Mouse (Mus musculus) kidney, embryonic 14.5 days (tissue): ENCODE measurements around the gene 1700113H08Rik. TPM values are rescaled to one million over a fixed set of nuclear protein-coding genes. Genes with fewer than 3 reads are reported as not detected.
A peak's percentile ranks its signal among the peaks of the same experiment; 100 is the strongest.

ENCODE experiments used
- ATAC-seq: fragments of 200-750 bp; cut with Nextera tagmentation; 2 replicates; pipeline ENCODE4 v1.8.0; 2017; ENCODE audit warnings: moderate number of reproducible peaks, mild to moderate bottlenecking, moderate TSS enrichment, moderate library complexity; ENCODE audit not compliant: low FRiP score, low TSS enrichment
- H3K27ac ChIP-seq: fragments of 300-500 bp; sonication (generic); 2 replicates; pipeline ENCODE4 v1.5.1; 2014; ENCODE audit warnings: low read depth, mild to moderate bottlenecking, low read length, moderate library complexity, mixed read lengths
- H3K27me3 ChIP-seq: fragments of 300-500 bp; sonication (generic); 2 replicates; pipeline ENCODE4 v1.6.1; 2014; ENCODE audit warnings: mild to moderate bottlenecking, low read length; ENCODE audit not compliant: control insufficient read depth, insufficient read depth
- H3K36me3 ChIP-seq: fragments of 300-500 bp; sonication (generic); 2 replicates; pipeline ENCODE4 v1.6.1; 2014; ENCODE audit warnings: low read length, mixed read lengths; ENCODE audit not compliant: control insufficient read depth, insufficient read depth
- H3K4me1 ChIP-seq: fragments of 300-500 bp; sonication (generic); 2 replicates; pipeline ENCODE4 v1.6.1; 2014; ENCODE audit warnings: low read length, mixed read lengths; ENCODE audit not compliant: control insufficient read depth, insufficient read depth
- H3K4me2 ChIP-seq: fragments of 300-500 bp; sonication (generic); replicated peaks from 2 replicates; pipeline ENCODE4 v1.6.1; 2014; ENCODE audit warnings: low read depth, mild to moderate bottlenecking, low read length
- H3K4me3 ChIP-seq: fragments of 300-500 bp; sonication (generic); 2 replicates; pipeline ENCODE4 v1.5.1; 2014; ENCODE audit warnings: mild to moderate bottlenecking, low read length
- H3K9ac ChIP-seq: fragments of 300-500 bp; sonication (generic); 2 replicates; pipeline ENCODE4 v1.6.1; 2014; ENCODE audit warnings: low read depth, mild to moderate bottlenecking, low read length, moderate library complexity
- H3K9me3 ChIP-seq: fragments of 300-500 bp; sonication (generic); 2 replicates; pipeline ENCODE4 v1.6.1; 2016; ENCODE audit warnings: low read length; ENCODE audit not compliant: control insufficient read depth
- WGBS: fragments of 180-500 bp; shearing (Covaris S2); extraction: QIAGEN DNeasy Blood & Tissue Kit; methylation state at CpG from one replicate; pipeline ENCODE4 v1.1.7; 2014; 5-methylcytosine and 5-hydroxymethylcytosine counted together
- polyA plus RNA-seq: library from polyadenylated mRNA; unstranded; fragments of >200 nt; fragmentation: Nextera tagmentation; extraction: Ambion mirVana; gene quantifications from 2 replicates; pipeline ENCODE4 v1.2.1, GENCODE M21; 2014

The 1700113H08Rik gene
- polyA plus RNA-seq, result not detected in 2 replicates

GRCm38 (mm10) chr10:87057500-87058250 is at the start of gene 1700113H08Rik:
TSS of gene 1700113H08Rik (plus strand) at chr10:87058045.
- Histone ChIP-seq H3K9ac (peak within 1 kb of the TSS; percentile 32; the same call in 1 of the 2 replicates), H3K36me3 (no peaks in the 10 kb centered on the region), H3K4me2 (peak within 1 kb of the TSS; percentile 78), H3K27ac (no peak within 1 kb of the TSS), H3K9me3 (no peaks in the 10 kb centered on the region), H3K4me1 (0 out of 2 replicates have a peak, but pooled peaks cover 5% of the 10 kb centered on the region), H3K27me3 (peaks cover 6% of the 10 kb centered on the region; the same call in 1 of the 2 replicates), H3K4me3 (peak within 1 kb of the TSS; percentile 44)
- ATAC-seq, result no peak; the same call in 1 of the 2 replicates
- WGBS, result 10% methylated on average over 15 of the region's 15 CpGs

GRCm38 (mm10) chr10:87008215-87008499 is 49.7 kb upstream of the 1700113H08Rik start:
- no peaks in the 10 kb centered on the region for H3K36me3 ChIP-seq
- no peak overlapping the region for H3K4me2 ChIP-seq
- no peak overlapping the region for H3K4me3 ChIP-seq
- no peak overlapping the region for H3K27ac ChIP-seq
- no peaks in the 10 kb centered on the region for H3K4me1 ChIP-seq
- no peak overlapping the region for H3K9ac ChIP-seq
- H3K27me3 ChIP-seq, result no peaks in the 10 kb centered on the region
- no peaks in the 10 kb centered on the region for H3K9me3 ChIP-seq
- no peak for ATAC-seq
- WGBS, result 83% methylated on average over 3 of the region's 3 CpGs

GRCm38 (mm10) chr10:87012087-87012486 is 45.8 kb upstream of the 1700113H08Rik start:
- Histone ChIP-seq H3K4me3 (no peak overlapping the region), H3K4me1 (no peaks in the 10 kb centered on the region), H3K9ac (no peak overlapping the region), H3K4me2 (no peak overlapping the region), H3K36me3 (no peaks in the 10 kb centered on the region), H3K9me3 (no peaks in the 10 kb centered on the region), H3K27me3 (no peaks in the 10 kb centered on the region), H3K27ac (no peak overlapping the region)
- WGBS, result 88% methylated on average over 7 of the region's 7 CpGs
- no peak for ATAC-seq

GRCm38 (mm10) chr10:87014391-87014965 is 43.4 kb upstream of the 1700113H08Rik start:
- Histone ChIP-seq H3K4me2 (no peak overlapping the region), H3K36me3 (no peaks in the 10 kb centered on the region), H3K9ac (no peak overlapping the region), H3K4me3 (no peak overlapping the region), H3K4me1 (no peaks in the 10 kb centered on the region), H3K9me3 (no peaks in the 10 kb centered on the region), H3K27ac (no peak overlapping the region; the same call in 1 of the 2 replicates), H3K27me3 (no peaks in the 10 kb centered on the region)
- no peak for ATAC-seq
- 63% methylated on average over 7 of the region's 7 CpGs for WGBS

- WGBS, result 30% methylated on average over 5 of the region's 5 CpGs
- no peaks in the 10 kb centered on the region for H3K27me3 ChIP-seq
- no peaks in the 10 kb centered on the region for H3K9me3 ChIP-seq
- no peak overlapping the region for H3K4me3 ChIP-seq
- H3K4me1 ChIP-seq, result no peaks in the 10 kb centered on the region
- no peak overlapping the region for H3K4me2 ChIP-seq
- H3K27ac ChIP-seq, result no peak overlapping the region
- no peaks in the 10 kb centered on the region for H3K36me3 ChIP-seq
- no peak overlapping the region for H3K9ac ChIP-seq
- no peak for ATAC-seq
These were observed 42.4 kb upstream of the 1700113H08Rik start for GRCm38 (mm10) chr10:87015403-87015802.

- WGBS, result 45% methylated on average over 9 of the region's 9 CpGs
- Histone ChIP-seq H3K4me1 (no peaks in the 10 kb centered on the region), H3K9ac (no peak overlapping the region), H3K4me2 (no peak overlapping the region), H3K27ac (no peak overlapping the region), H3K27me3 (no peaks in the 10 kb centered on the region), H3K4me3 (no peak overlapping the region), H3K36me3 (no peaks in the 10 kb centered on the region), H3K9me3 (no peaks in the 10 kb centered on the region)
- peak; percentile 75 for ATAC-seq
These were observed 41.6 kb upstream of the 1700113H08Rik start for GRCm38 (mm10) chr10:87016151-87016692.

GRCm38 (mm10) chr10:87018876-87019275 is 39.0 kb upstream of the 1700113H08Rik start:
- peak; percentile 53; the same call in 1 of the 2 replicates for ATAC-seq
- Histone ChIP-seq H3K4me3 (no peak overlapping the region), H3K27ac (no peak overlapping the region), H3K9me3 (no peaks in the 10 kb centered on the region), H3K4me1 (no peaks in the 10 kb centered on the region), H3K27me3 (no peaks in the 10 kb centered on the region), H3K4me2 (no peak overlapping the region), H3K9ac (no peak overlapping the region), H3K36me3 (no peaks in the 10 kb centered on the region)
- WGBS, result 35% methylated on average over 9 of the region's 9 CpGs

GRCm38 (mm10) chr10:87020711-87021110 is 37.1 kb upstream of the 1700113H08Rik start:
- Histone ChIP-seq H3K36me3 (no peaks in the 10 kb centered on the region), H3K27me3 (no peaks in the 10 kb centered on the region), H3K4me1 (no peaks in the 10 kb centered on the region), H3K4me2 (no peak overlapping the region), H3K4me3 (no peak overlapping the region), H3K9ac (no peak overlapping the region), H3K27ac (no peak overlapping the region), H3K9me3 (no peaks in the 10 kb centered on the region)
- WGBS, result 68% methylated on average over 15 of the region's 16 CpGs
- 0 out of 2 replicates have a peak, but pooled peaks have one; percentile 20 for ATAC-seq

GRCm38 (mm10) chr10:87024884-87025283 is 33.0 kb upstream of the 1700113H08Rik start:
- WGBS, result 3% methylated on average over 8 of the region's 10 CpGs
- ATAC-seq, result peak; percentile 88
- no peaks in the 10 kb centered on the region for H3K36me3 ChIP-seq

More at GRCm38 (mm10) chr10:87024884-87025283, 33.0 kb upstream of the 1700113H08Rik start:
- Histone ChIP-seq H3K27ac (no peak overlapping the region), H3K4me2 (no peak overlapping the region), H3K9me3 (no peaks in the 10 kb centered on the region), H3K27me3 (no peaks in the 10 kb centered on the region), H3K4me3 (no peak overlapping the region), H3K9ac (no peak overlapping the region), H3K4me1 (no peaks in the 10 kb centered on the region)
